Mouse (Mus musculus): ENCODE measurements around the gene Gm21973.

Gm21973 gene

GRCm38 (mm10) chr15:10325080-10325479, at the start of gene Gm21973:
Gene Gm21973, plus strand, starts transcription at chr15:10325380.
- DNase-seq = no peak

- DNase-seq = peak; percentile 9 to 57
Measured at GRCm38 (mm10) chr15:10276386-10276785, 48.8 kb upstream of the Gm21973 start.

- peak; percentile 33 to 49 for DNase-seq
Measured at GRCm38 (mm10) chr15:10277461-10277860, 47.7 kb upstream of the Gm21973 start.

- DNase-seq = peak; percentile 75 to 90
Measured at GRCm38 (mm10) chr15:10281546-10281945, 43.6 kb upstream of the Gm21973 start.

- DNase-seq = peak in 1 of 2 experiments; percentile 11
Measured at GRCm38 (mm10) chr15:10283661-10284060, 41.5 kb upstream of the Gm21973 start.

- DNase-seq = no peak
Measured at GRCm38 (mm10) chr15:10296570-10296969, 28.6 kb upstream of the Gm21973 start.

GRCm38 (mm10) chr15:10298058-10298457, 27.1 kb upstream of the Gm21973 start:
- DNase-seq = no peak

GRCm38 (mm10) chr15:10299467-10299866, 25.7 kb upstream of the Gm21973 start:
- DNase-seq = no peak

GRCm38 (mm10) chr15:10306461-10306860, 18.7 kb upstream of the Gm21973 start:
- no peak for DNase-seq

- no peak for DNase-seq
Measured at GRCm38 (mm10) chr15:10311826-10312225, 13.4 kb upstream of the Gm21973 start.

- peak; percentile 62 to 79 for DNase-seq
Measured at GRCm38 (mm10) chr15:10313522-10314455, 11.4 kb upstream of the Gm21973 start.

- DNase-seq = no peak
Measured at GRCm38 (mm10) chr15:10330626-10331025, 5.4 kb downstream of the Gm21973 start.

- DNase-seq = peak in 1 of 2 experiments; percentile 10
Measured at GRCm38 (mm10) chr15:10332566-10332965, 7.4 kb downstream of the Gm21973 start.

GRCm38 (mm10) chr15:10338606-10339005, 13.4 kb downstream of the Gm21973 start:
- DNase-seq = no peak

GRCm38 (mm10) chr15:10347044-10347443, 21.9 kb downstream of the Gm21973 start:
- DNase-seq = peak in 1 of 2 experiments; percentile 16

GRCm38 (mm10) chr15:10358039-10358948, 33.1 kb downstream of the Gm21973 start, which contains the start of gene Agxt2:
Gene Agxt2, plus strand, starts transcription at chr15:10358532.
- DNase-seq = peak; percentile 72 to 84

GRCm38 (mm10) chr15:10366331-10366730, 41.2 kb downstream of the Gm21973 start:
- DNase-seq = no peak

- DNase-seq = no peak
Measured at GRCm38 (mm10) chr15:10375404-10375803, 50.2 kb downstream of the Gm21973 start.

GRCm38 (mm10) chr15:10378338-10378959, 53.3 kb downstream of the Gm21973 start:
- no peak for DNase-seq

GRCm38 (mm10) chr15:10379757-10380458, 54.7 kb downstream of the Gm21973 start:
- DNase-seq = no peak

GRCm38 (mm10) chr15:10387263-10387662, 62.1 kb downstream of the Gm21973 start:
- no peak for DNase-seq

GRCm38 (mm10) chr15:10399795-10400194, 74.6 kb downstream of the Gm21973 start:
- peak; percentile 78 to 89 for DNase-seq

All from kidney, postnatal 25 days (tissue).